ENCODE assay signal across 8 mouse cellular contexts in genomic region chr17:56303847-56304586, GRCm38 (mm10). TPM values are rescaled to one million over a fixed set of nuclear protein-coding genes. Genes with fewer than 3 reads are reported as not detected.
DNase-seq lines count a peak whose midpoint lies in the region; ATAC-seq lines count a peak whose summit lies in the region.

No protein-coding gene starts in this region.

- H3K9ac ChIP-seq in hindbrain, embryonic 13.5 days: peak overlapping the region; percentile 74

- H3K4me1 ChIP-seq in hindbrain, embryonic 13.5 days (replicated peaks): peaks cover 39% of the 10 kb centered on the region

- 0 out of 2 replicates have a peak overlapping the region, but pooled peaks have one; percentile 30 for H3K27ac ChIP-seq in hindbrain, embryonic 13.5 days

- WGBS in hindbrain, embryonic 13.5 days: under 1% methylated on average over 68 of the region's 68 CpGs

- no peaks in the 10 kb centered on the region for H3K9me3 ChIP-seq in hindbrain, embryonic 13.5 days

- ATAC-seq in hindbrain, embryonic 13.5 days (ENCODE audit: low FRiP score): peak; percentile 95

- peak overlapping the region; percentile 87 for H3K4me2 ChIP-seq in hindbrain, embryonic 13.5 days

- DNase-seq in R1 (ENCODE audit: low read depth, low spot score): peak; percentile 99
- DNase-seq in cerebellum, postnatal 14 days: peak; percentile 96 to 97
- DNase-seq in frontal cortex, postnatal 14 days (ENCODE audit: low spot score in 2 of 2): peak; percentile 84 to 90
- peak; percentile 91 to 93 for DNase-seq in layer of hippocampus, postnatal 14 days (ENCODE audit: low spot score in 2 of 2)
- DNase-seq in lung, postnatal 14 days: peak; percentile 97
- peak; percentile 95 for DNase-seq in ovary, postnatal 36 days (ENCODE audit: low spot score)
- peak; percentile 98 for DNase-seq in thymus, postnatal 14 days

- peak overlapping the region; percentile 74 for H3K4me3 ChIP-seq in hindbrain, embryonic 13.5 days

- H3K27me3 ChIP-seq in hindbrain, embryonic 13.5 days: peaks cover 7% of the 10 kb centered on the region; the same call in 1 of the 2 replicates

- H3K36me3 ChIP-seq in hindbrain, embryonic 13.5 days: no peaks in the 10 kb centered on the region

RNA-seq across cellular contexts. Expression of gene Uhrf1, which starts 0.9 kb away (rescaled TPM):
- polyA plus RNA-seq in hindbrain, embryonic 13.5 days (2015; fragmentation: Nextera tagmentation; extraction: Ambion mirVana): 27.1 and 29.6 TPM in 2 replicates
- 1 to 10 TPM; 2.4 to 5.0 TPM for total RNA-seq in layer of hippocampus, postnatal 14 days (2021)

RNA-seq across cellular contexts. Expression of gene Arrdc5, which starts 3.9 kb away (rescaled TPM):
- not detected in 2 replicates for polyA plus RNA-seq in hindbrain, embryonic 13.5 days (2015; fragmentation: Nextera tagmentation; extraction: Ambion mirVana)
- not detected for total RNA-seq in layer of hippocampus, postnatal 14 days (2021)

RNA-seq across cellular contexts. Expression of gene Plin3, which starts 11.3 kb away (rescaled TPM):
- polyA plus RNA-seq in hindbrain, embryonic 13.5 days (2015; fragmentation: Nextera tagmentation; extraction: Ambion mirVana): 20.0 and 23.5 TPM in 2 replicates
- 1 to 10 TPM; 5.1 to 9.1 TPM for total RNA-seq in layer of hippocampus, postnatal 14 days (2021)

RNA-seq across cellular contexts. Expression of gene Kdm4b, which starts 21.8 kb away (rescaled TPM):
- 66.0 and 66.7 TPM in 2 replicates for polyA plus RNA-seq in hindbrain, embryonic 13.5 days (2015; fragmentation: Nextera tagmentation; extraction: Ambion mirVana)
- total RNA-seq in layer of hippocampus, postnatal 14 days (2021): 10 to 100 TPM; 79.7 to 84.5 TPM

RNA-seq across cellular contexts. Expression of gene Ticam1, which starts 27.4 kb away (rescaled TPM):
- 1.3 and 1.4 TPM in 2 replicates for polyA plus RNA-seq in hindbrain, embryonic 13.5 days (2015; fragmentation: Nextera tagmentation; extraction: Ambion mirVana)
- total RNA-seq in layer of hippocampus, postnatal 14 days (2021): 1 to 10 TPM; 6.2 to 7.4 TPM

Comparison
In these comparisons a context has a peak if more than half of its experiments do, and no peak if none do; other contexts are left out.
1. Peak in every context shown above with its lines: DNase-seq, ATAC-seq, H3K4me3 ChIP-seq and H3K27ac ChIP-seq.